Mouse (Mus musculus) embryonic fibroblast, embryonic 13.5 days (primary cell): ENCODE results near the gene Nfib.

Experiments
- CTCF ChIP-seq: IDR thresholded peaks from 2 replicates; pipeline ENCODE4 v1.5.1; 2011; ENCODE audit warnings: mild to moderate bottlenecking, control low read depth, low read length, moderate library complexity, borderline replicate concordance; ENCODE audit not compliant: insufficient read depth
- POLR2A ChIP-seq: IDR thresholded peaks from 2 replicates; pipeline ENCODE4 v1.6.1; 2011; ENCODE audit warnings: low read depth, mild to moderate bottlenecking, control low read depth, low read length, moderate library complexity

DNA sequence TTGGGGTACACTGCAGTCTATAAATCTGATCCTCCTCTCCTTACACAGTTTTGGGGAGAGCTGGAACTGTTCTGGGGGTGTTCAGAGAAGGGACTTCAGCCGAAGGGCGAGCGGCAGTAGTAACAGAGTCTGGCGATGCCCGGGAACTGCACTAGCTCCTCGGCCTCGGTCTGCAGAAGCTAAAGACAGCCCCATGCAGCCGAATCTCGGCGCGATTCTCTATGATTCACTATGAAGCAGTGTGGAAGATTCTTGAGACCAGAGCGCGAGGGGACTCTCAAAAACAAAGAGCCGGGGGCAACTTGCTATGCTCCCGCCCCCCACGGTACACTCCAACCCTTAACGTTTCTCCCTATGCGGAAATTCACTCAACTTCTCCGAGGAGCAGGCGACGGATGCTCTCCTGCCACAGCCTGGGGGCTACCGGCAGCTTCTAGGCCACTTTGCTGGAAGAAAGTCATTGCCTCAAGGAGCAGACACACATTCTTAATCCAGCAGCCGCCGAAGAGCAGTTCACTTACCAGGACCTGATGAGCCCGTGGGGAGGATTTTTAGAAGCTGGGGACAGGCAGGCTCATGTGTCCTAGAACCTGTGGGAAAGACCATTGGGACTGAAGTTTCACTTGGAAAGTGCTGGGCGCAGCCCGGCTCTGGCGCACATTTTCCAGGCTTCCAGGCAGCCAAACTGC lies 168.1 kb downstream of the Nfib start:
- TF ChIP-seq CTCF = no peak
- TF ChIP-seq POLR2A = no peak
